Mouse (Mus musculus) splenic B cell, adult 2 months (primary cell): ENCODE results near the gene Mef2c.

ENCODE experiments used
- DNase-seq: peaks from one replicate; pipeline ENCODE4 v3.0.0-alpha.2; 2011; ENCODE audit warnings: low read depth, low spot score
- H3K27me3 ChIP-seq: 2 replicates; pipeline ENCODE4 v1.6.1; 2012; ENCODE audit warnings: mild to moderate bottlenecking, low read length, moderate library complexity, mixed read lengths; ENCODE audit not compliant: control insufficient read depth, poor library complexity, insufficient read depth, severe bottlenecking
- H3K36me3 ChIP-seq: 2 replicates; pipeline ENCODE4 v1.6.1; 2012; ENCODE audit warnings: mild to moderate bottlenecking, low read length, moderate library complexity, mixed read lengths; ENCODE audit not compliant: control insufficient read depth, poor library complexity, insufficient read depth, severe bottlenecking

Mef2c gene

DNA sequence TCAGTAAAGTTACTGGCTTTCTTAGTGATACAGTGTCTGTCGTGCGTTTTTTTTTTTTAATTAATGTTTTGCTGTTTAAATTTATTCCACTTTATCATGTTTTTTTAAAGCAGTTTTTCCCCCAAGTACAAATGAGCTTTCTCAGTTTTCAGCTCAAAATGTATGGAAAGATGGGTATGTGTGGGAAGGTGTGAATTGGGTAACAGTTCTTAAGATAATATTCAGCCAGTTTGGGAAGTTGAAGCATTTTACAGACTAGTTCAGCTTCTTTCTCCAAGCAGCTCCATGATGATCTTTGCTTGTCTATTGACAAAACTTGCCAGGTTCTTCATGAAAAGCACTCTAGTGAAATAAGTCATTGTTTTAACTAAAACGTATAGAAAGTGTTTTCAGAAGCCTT, 163.2 kb downstream of the Mef2c start:
- DNase-seq, result no peak
- Histone ChIP-seq H3K36me3 (peaks cover 13% of the 10 kb centered on the region), H3K27me3 (no peaks in the 10 kb centered on the region)

GRCm38 (mm10) chr13:83707611-83708010, 203.8 kb downstream of the Mef2c start:
- no peak for DNase-seq
- no peaks in the 10 kb centered on the region for H3K27me3 ChIP-seq
- H3K36me3 ChIP-seq, result no peaks in the 10 kb centered on the region

- DNase-seq, result no peak
- Histone ChIP-seq H3K36me3 (no peaks in the 10 kb centered on the region), H3K27me3 (no peaks in the 10 kb centered on the region; the same call in 1 of the 2 replicates)
Measured at GRCm38 (mm10) chr13:83712778-83713380, 209.0 kb downstream of the Mef2c start.

GRCm38 (mm10) chr13:83713661-83714291, 209.9 kb downstream of the Mef2c start:
- peak; percentile 12 for DNase-seq
- H3K27me3 ChIP-seq, result no peaks in the 10 kb centered on the region; the same call in 1 of the 2 replicates
- no peaks in the 10 kb centered on the region for H3K36me3 ChIP-seq

- Histone ChIP-seq H3K36me3 (no peaks in the 10 kb centered on the region), H3K27me3 (no peaks in the 10 kb centered on the region; the same call in 1 of the 2 replicates)
- peak; percentile 84 for DNase-seq
Measured at GRCm38 (mm10) chr13:83714466-83715307, 210.9 kb downstream of the Mef2c start.

- Histone ChIP-seq H3K27me3 (no peaks in the 10 kb centered on the region; the same call in 1 of the 2 replicates), H3K36me3 (no peaks in the 10 kb centered on the region)
- DNase-seq, result no peak
Measured at GRCm38 (mm10) chr13:83715308-83715785, 211.5 kb downstream of the Mef2c start.

DNA sequence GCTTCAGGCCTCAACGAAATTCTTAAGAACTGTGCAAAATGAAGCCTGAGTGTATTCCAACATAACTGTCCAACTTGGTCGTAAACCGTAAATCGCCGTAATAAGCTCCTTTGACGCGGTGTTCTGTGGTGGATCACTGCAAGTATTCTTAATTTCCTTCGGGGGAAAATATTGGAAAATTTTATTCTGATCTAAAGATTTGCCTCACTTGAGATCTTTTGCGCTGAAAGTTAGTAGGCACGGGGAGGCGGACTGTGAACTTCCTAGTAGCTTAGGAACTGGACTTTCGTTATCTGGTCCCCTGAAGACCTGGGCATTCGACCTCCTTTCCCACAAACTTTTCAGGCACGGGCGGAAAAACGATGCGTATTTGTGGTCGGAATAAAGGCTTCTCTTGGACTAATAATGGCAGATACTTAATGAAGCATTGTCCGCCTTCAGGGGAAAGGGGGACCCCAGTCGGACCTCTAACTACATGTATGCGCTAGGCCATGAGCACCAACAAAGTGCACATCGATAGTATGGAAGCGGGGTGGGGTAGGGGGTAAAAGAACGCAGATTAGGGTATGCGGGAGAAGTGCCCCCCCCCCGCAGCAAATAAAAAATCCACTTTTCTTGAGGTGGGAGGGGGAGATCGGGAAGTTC, 212.3 kb downstream of the Mef2c start:
- Histone ChIP-seq H3K36me3 (no peaks in the 10 kb centered on the region), H3K27me3 (no peaks in the 10 kb centered on the region; the same call in 1 of the 2 replicates)
- DNase-seq, result no peak
